Mouse (Mus musculus): ENCODE data around the gene Upk3b.
"Not testable (repeated sequence)": the region's sequence is repeated elsewhere in the genome, so short reads cannot be mapped to it uniquely, and the experiment has no call there.

DNA sequence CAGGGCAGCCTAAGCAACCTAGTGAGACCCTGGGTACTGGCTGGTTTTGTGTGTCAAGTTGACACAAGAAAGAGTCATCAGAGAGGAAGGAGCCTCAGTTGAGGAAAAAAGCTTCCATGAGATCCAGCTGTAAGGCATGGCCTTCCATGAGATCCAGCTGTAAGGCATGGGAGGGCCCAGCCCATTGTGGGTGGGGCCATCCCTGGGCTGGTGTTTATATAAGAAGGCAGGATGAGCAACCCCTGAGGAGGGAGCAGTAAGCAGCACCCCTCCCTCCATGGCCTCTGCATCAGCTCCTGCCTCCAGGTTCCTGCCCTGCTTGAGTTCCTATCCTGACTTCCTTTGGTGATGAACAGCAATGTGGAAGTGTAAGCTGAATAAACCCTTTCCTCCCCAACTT lies 10.2 kb downstream of the Upk3b start:
- TF ChIP-seq CTCF (IDR thresholded peaks at IDR 0.05; ENCODE audit: insufficient read depth, low read length); POLR2A (IDR thresholded peaks at IDR 0.05; ENCODE audit: borderline replicate concordance, extremely low read depth, low read depth, low read length): not testable (repeated sequence)

Measured in lung, adult 2 months (tissue).